In the genomic region with DNA sequence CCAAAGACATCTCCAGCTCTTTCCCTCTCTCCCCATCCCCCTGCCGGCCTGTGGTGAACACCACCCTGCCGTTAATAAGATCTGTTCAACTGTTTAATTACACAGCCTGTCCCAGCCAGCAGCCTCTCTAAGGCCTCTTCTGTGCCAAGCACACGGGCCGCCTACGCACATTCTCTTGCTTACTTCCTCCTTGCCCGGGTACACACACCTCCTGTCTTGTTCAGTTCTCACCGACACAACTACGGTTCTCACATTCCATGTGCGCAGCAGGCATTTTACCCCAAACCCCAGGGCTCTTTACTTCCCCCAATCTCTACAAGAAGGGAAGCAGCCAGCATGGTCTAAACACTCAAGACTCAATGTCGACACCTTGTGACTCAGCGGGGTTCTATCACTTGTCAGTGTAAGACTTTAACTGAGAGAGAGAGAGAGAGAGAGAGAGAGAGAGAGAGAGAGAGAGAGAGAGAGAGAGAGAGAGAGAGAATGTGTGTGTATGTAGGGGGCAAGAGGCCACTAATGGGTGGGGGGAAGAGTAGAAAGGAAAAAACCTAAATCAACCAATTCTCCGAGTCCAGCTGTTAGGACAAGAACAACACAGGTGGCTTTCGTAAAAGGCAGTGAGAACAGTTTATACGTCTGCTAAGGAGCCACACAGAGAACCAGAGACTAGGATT, we compare ENCODE assay signal across 9 mouse cellular contexts.
DNase-seq lines count a peak whose midpoint lies in the region.
"Had no signal": no experiment of that assay in that cellular context is flagged by ENCODE, and none has a peak within 500 bp of the region (broad histone marks: within the 10 kb centered on the region; RNA-seq: fewer than 3 reads in every experiment).

No protein-coding gene starts in this region.

- no peaks in the 10 kb centered on the region for H3K9me3 ChIP-seq in megakaryocyte, embryonic 14.5 days
- H3K9me3 ChIP-seq: midbrain, embryonic 12.5 days had no signal

- H3K27me3 ChIP-seq in megakaryocyte, embryonic 14.5 days (replicated peaks), result no peaks in the 10 kb centered on the region

- peak overlapping the region; percentile 39 for H3K4me3 ChIP-seq in megakaryocyte, embryonic 14.5 days (replicated peaks)
- H3K4me3 ChIP-seq: midbrain, embryonic 12.5 days had no signal

- peak; percentile 28 to 59 for DNase-seq in kidney, postnatal 4 days
- DNase-seq in kidney, adult 11 months, result no peak
- DNase-seq in Muller cell, postnatal 12 days (ENCODE audit: inconsistent ontology term), result peak; percentile 85
- DNase-seq in cerebellum, postnatal 25 days, result peak; percentile 78 to 81
- no peak for DNase-seq in adrenal gland, adult 2 months
- no peak for DNase-seq in c-Kit-positive CD71-positive TER-119-positive erythroid progenitor cells, embryonic 14.5 days (ENCODE audit: low spot score)
- no peak for DNase-seq in heart, adult 8-10 months (ENCODE audit: low spot score)

- peaks cover 100% of the 10 kb centered on the region for H3K4me1 ChIP-seq in megakaryocyte, embryonic 14.5 days

- peaks cover 100% of the 10 kb centered on the region for H3K36me3 ChIP-seq in megakaryocyte, embryonic 14.5 days (replicated peaks; ENCODE audit: low read length)
- H3K36me3 ChIP-seq: midbrain, embryonic 12.5 days had no signal

Comparison
In these comparisons a context has a peak if more than half of its experiments do, and no peak if none do; other contexts are left out.
1. DNase-seq: peak in kidney, postnatal 4 days (2 of 2), Muller cell, postnatal 12 days (single experiment) and cerebellum, postnatal 25 days (2 of 2); none in kidney, adult 11 months (single experiment), adrenal gland, adult 2 months (single experiment), c-Kit-positive CD71-positive TER-119-positive erythroid progenitor cells, embryonic 14.5 days (single experiment) and heart, adult 8-10 months (single experiment).